Mouse (Mus musculus) lung, postnatal 0 days (tissue): ENCODE measurements around the gene Matn4.

Source experiments
- CTCF ChIP-seq: IDR thresholded peaks from 2 replicates; pipeline ENCODE4 v1.5.1; 2016; ENCODE audit warnings: antibody characterized with exemption, mild to moderate bottlenecking
- EP300 ChIP-seq: IDR thresholded peaks from 2 replicates; pipeline ENCODE4 v1.6.1; 2016; ENCODE audit warnings: antibody characterized with exemption, mild to moderate bottlenecking, control low read depth

- peak; percentile 43; the same call in 1 of the 2 replicates for TF ChIP-seq EP300
- no peak for TF ChIP-seq CTCF
These were observed 44.5 kb upstream of the Matn4 start for GRCm38 (mm10) chr2:164449341-164450042.
